Mouse (Mus musculus) C2C12 (cell line): ENCODE results near the gene Drd5.

Experiments used
- CEBPB ChIP-seq: IDR thresholded peaks from one replicate; pipeline ENCODE4 v1.6.1; 2011; ENCODE audit warnings: low read depth, mild to moderate bottlenecking, control low read depth, moderate library complexity
- CTCF ChIP-seq: IDR thresholded peaks from one replicate; pipeline ENCODE4 v1.5.1; 2011; ENCODE audit not compliant: control insufficient read depth, insufficient read depth, insufficient read length
- MAX ChIP-seq: IDR thresholded peaks from one replicate; pipeline ENCODE4 v1.6.1; 2011; ENCODE audit warnings: mild to moderate bottlenecking, control low read depth

- TF ChIP-seq CTCF (peak; percentile 40), CEBPB (no peak), MAX (no peak)
Observed at GRCm38 (mm10) chr5:38308873-38309272, 10.3 kb upstream of the Drd5 start.
